Mouse (Mus musculus) T-cell, adult 2 months (primary cell): ENCODE results near the gene Cdk4.

ENCODE experiments used
- DNase-seq: peaks from one replicate; pipeline ENCODE4 v3.0.0; 2022; ENCODE audit warnings: low spot score

Gene Cdk4

GRCm38 (mm10) chr10:127075080-127075479 lies 11.7 kb downstream of the Cdk4 start, which contains the start of gene Agap2:
TSS of gene Agap2 (plus strand) at chr10:127075284.
- DNase-seq = peak; percentile 86

GRCm38 (mm10) chr10:127075651-127076050 lies 12.3 kb downstream of the Cdk4 start:
- no peak for DNase-seq

- DNase-seq = peak; percentile 85
Measured at GRCm38 (mm10) chr10:127076082-127076481, 12.7 kb downstream of the Cdk4 start.

- DNase-seq = no peak
Measured at GRCm38 (mm10) chr10:127077515-127077914, 14.2 kb downstream of the Cdk4 start.

GRCm38 (mm10) chr10:127078001-127078676 lies 14.8 kb downstream of the Cdk4 start:
- no peak for DNase-seq

- DNase-seq = no peak
Measured at GRCm38 (mm10) chr10:127078677-127079575, 15.6 kb downstream of the Cdk4 start.

GRCm38 (mm10) chr10:127079665-127080391 lies 16.5 kb downstream of the Cdk4 start:
- no peak for DNase-seq

- no peak for DNase-seq
Measured at GRCm38 (mm10) chr10:127080901-127081780, 17.8 kb downstream of the Cdk4 start.

GRCm38 (mm10) chr10:127081996-127082620 lies 18.8 kb downstream of the Cdk4 start:
- DNase-seq = no peak

GRCm38 (mm10) chr10:127083292-127083914 lies 20.1 kb downstream of the Cdk4 start:
- no peak for DNase-seq

GRCm38 (mm10) chr10:127083915-127084306 lies 20.6 kb downstream of the Cdk4 start:
- DNase-seq = no peak

GRCm38 (mm10) chr10:127085052-127085451 lies 21.7 kb downstream of the Cdk4 start:
- DNase-seq = no peak

- no peak for DNase-seq
Measured at GRCm38 (mm10) chr10:127085633-127086032, 22.3 kb downstream of the Cdk4 start.

- no peak for DNase-seq
Measured at GRCm38 (mm10) chr10:127090560-127091411, 27.5 kb downstream of the Cdk4 start.

GRCm38 (mm10) chr10:127091507-127092396 lies 28.4 kb downstream of the Cdk4 start:
- no peak for DNase-seq

- DNase-seq = no peak
Measured at GRCm38 (mm10) chr10:127092742-127093141, 29.4 kb downstream of the Cdk4 start.

- no peak for DNase-seq
Measured at GRCm38 (mm10) chr10:127094382-127094802, 31.1 kb downstream of the Cdk4 start.

GRCm38 (mm10) chr10:127098514-127098913 lies 35.2 kb downstream of the Cdk4 start:
- no peak for DNase-seq
